Mouse (Mus musculus): ENCODE measurements around the gene Pqlc2.

Pqlc2 gene

DNA sequence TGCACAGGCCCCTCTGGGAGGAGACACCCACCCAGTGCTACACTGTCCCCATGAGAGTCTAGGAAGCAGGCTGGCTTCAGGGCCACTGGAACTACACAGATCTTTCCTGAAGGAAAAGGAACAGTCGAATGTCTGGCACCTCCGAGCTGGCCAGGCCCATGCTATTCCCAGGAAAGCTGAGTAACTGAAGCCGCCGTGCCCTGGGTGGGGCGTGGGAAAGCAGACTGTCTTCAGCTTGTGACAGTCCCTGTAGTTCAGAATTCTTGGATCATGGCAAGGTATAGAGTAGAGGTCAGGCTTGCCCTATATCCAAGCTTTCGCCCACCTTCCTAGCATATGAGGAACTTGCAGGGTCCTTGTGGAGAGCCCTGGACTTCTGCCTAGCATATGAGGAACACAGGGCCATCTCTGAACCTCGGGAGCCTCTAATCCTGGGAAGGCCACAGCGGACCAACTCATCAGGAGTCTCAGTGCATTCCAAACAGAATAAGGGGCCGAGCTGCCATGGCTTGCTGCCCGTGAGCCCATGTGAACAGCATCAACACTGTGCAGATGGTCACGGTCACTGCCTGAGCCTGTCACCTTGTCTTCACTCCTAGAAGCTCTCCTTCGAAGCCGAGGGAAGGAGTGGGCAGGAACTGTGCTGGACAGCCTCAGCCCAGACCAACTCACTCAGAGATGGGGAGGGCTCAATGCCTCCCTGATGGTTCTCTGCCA lies 44.6 kb downstream of the Pqlc2 start:
- DNase-seq (ENCODE audit: low spot score) = no peak

- DNase-seq (ENCODE audit: low spot score) = no peak
Observed at GRCm38 (mm10) chr4:139262981-139263380, 47.5 kb downstream of the Pqlc2 start.

DNA sequence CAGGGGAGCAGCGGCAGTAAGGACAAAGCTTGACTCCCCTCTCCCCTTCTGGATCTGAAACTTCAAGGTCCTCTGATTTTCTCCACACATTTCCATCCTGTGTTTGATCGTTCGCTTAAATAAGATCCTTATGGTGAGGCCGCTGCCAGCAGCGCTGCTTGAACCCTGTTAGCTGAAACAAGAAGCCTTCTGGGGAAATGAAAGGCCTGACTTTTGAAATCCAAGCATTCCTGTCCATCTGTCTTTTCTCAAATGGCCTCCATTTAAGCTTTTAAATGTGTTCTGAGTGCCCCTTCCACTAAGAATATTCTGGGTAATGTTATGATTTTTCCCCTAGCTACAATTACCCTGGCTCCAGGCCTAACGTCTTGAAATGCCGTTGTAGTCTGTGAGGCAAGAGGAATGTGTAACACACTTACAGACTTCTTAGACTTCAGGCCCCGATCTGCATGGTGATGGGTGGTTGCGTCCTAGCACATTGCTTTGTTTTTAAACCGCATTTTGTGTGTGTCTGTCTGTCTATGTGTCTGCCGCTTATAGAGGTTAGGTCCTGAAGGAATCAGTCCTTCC lies 51.1 kb downstream of the Pqlc2 start:
- no peak for DNase-seq (ENCODE audit: low spot score)

DNA sequence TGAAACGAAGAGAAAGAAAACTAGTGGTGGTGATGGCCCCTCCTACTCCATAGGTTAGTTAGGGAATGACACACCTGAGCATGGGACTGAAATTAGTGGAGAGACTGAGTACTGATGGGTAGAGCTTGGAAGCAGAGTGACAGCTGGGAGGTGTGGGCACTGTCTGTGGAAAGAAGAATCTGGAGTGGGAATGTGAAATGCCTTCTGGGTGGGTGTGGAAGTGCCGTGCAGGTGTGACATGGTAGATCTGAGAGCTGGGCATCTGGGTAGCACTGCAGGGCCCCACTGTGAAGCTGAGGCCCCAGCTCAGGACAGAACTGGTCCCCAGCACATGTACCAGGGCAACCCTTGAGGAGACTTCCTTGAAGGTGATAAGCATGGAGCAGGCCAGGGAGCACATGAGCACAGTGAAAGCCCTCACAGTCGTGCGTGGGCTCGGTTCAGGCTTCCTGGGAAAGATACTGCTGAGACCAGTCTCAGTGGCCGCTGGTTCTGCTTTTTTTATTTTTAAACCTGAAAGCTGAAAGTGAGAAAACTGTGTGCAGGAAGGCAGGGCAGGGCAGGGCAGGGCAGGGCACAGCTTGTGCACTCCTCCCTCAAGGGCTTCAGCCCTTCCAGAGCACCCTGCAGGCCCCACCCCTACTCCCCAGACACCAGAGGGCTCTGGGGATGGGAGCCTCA lies 51.7 kb downstream of the Pqlc2 start:
- peak; percentile 16 for DNase-seq (ENCODE audit: low spot score)

DNA sequence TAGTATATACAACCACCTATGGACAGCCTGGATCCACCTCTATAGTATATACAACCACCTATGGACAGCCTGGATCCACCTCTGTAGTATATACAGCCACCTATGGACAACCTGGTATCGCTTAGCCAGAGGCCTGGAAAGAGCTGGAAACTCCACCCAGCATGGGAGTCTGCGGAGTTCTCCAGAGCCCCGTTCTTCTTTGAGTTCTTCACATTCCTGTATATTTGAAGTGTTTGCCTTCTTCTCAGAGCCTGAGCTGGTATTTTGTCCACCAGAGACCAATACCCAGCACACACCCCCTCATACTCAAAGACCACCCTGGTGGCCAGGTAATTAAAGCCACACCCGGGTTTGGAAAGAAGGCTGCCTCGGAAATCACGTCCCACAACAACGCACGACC lies 53.8 kb downstream of the Pqlc2 start:
- DNase-seq (ENCODE audit: low spot score) = no peak

GRCm38 (mm10) chr4:139256146-139256545 lies 54.4 kb downstream of the Pqlc2 start:
- DNase-seq (ENCODE audit: low spot score) = no peak

GRCm38 (mm10) chr4:139253206-139253605 lies 57.3 kb downstream of the Pqlc2 start:
- DNase-seq (ENCODE audit: low spot score) = no peak

DNA sequence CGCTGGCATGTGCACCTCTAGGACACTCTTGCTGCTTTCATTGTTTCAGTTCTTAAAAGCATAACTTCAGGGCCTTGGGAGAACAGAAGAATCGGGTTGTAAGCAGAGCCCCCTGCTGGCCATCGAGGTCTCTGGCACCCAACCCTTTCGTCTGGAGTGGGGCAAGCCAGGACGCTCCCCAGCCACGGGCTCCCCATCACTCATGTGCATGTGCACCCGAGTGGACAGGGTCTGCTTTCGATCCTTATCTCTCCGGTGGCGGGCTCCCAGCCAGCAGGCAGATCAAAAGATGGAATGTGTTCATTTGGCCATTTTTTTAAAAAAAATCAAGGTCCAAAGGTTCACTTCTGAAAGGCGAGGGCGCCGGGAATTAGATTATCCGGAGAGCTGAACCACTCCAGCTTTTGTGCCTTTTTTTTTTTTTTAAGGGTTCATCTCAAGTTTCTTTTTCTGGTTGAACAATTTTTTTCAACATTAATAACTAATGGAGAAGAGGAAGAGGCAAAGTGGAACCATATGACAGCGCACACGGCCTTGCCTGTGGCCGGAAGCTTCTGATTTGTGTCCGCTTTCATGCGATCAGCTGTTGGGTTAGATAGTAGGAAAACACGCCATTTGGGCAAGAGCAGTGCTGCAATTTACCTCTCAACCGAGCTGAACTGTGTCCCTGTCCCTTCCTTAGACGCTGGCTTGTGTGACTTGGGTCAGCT lies 58.3 kb downstream of the Pqlc2 start:
- peak; percentile 50 for DNase-seq (ENCODE audit: low spot score)

DNA sequence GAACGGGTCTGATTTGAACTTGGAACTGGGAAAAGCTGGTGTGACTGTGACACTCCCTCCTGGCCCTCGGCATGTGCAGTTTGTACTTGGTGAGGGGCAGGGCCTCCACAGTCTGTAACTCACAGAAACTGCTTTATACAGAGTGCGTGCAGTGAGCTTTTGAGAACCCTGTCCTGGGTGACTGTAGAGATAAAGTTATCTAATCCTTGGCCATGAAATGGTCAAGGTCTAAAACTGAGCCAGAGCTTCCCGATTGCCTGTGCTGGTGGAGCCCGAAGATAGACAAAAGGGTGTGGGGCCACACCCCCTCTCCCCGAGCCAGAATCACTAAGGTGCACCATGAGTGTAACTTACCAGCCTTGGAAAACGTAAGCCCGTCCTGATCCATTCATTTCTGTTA lies 59.6 kb downstream of the Pqlc2 start:
- no peak for DNase-seq (ENCODE audit: low spot score)

GRCm38 (mm10) chr4:139250043-139250442 lies 60.5 kb downstream of the Pqlc2 start:
- DNase-seq (ENCODE audit: low spot score) = no peak

GRCm38 (mm10) chr4:139248736-139249135 lies 61.8 kb downstream of the Pqlc2 start:
- no peak for DNase-seq (ENCODE audit: low spot score)

DNA sequence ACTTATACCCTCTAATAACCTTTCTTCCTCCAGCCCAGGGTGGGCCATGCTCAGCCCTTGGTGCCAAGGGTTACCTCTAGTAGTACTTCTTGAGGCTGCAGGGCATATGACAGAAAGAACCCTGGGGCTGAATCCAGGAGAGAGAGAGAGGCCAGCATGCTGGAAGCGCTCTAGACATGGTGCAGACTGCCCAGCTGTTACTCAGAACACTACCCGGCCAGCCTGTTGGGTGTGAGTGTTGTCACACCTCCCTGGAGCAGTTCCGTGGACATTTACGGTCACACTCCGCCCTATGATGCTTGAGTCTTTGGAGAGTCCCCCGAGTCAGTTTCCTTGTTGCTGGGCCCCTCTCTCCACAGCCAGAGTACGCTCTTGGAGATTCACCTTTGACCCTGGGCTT lies 62.5 kb downstream of the Pqlc2 start:
- no peak for DNase-seq (ENCODE audit: low spot score)

GRCm38 (mm10) chr4:139246130-139246877 lies 64.2 kb downstream of the Pqlc2 start:
- no peak for DNase-seq (ENCODE audit: low spot score)

DNA sequence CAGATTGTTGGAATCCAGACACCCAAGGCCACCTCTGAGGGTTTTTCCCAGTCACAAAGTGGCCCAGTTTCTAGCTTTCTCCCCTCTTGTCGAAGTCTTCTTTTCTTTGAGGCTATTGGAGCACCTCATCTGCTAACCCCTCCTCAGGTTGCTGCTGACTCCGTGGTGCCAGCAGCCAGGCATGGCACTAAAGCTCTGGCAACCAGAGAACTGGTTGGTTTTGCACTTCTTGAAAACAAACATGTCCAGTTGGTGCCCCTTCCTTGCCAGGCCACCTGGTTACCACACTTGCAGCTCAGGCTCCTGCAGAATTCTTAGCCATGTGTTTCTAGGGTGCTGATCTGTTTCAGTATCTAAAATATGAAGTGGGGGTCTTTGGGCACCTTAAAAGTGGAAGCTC lies 65.0 kb downstream of the Pqlc2 start:
- no peak for DNase-seq (ENCODE audit: low spot score)

DNA sequence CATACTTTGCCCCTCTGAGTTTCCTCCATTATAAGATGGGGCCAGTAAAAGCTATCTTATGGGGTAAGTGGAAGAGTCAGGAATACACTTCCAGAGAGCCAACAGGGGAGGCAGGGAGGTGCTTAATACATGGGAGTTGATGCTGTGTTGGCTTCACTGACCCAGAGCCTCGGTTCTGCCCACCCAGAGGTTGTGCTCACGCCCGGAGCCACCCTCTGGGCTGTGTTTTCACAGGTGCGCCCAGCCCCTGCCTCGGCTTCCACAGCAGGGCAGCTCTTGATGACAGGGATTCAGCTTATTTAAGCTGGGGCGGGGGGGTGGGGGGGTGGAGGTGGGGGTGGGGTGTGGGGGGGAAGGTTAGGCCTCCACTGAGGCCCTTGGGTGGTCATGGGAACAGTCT lies 65.7 kb downstream of the Pqlc2 start:
- DNase-seq (ENCODE audit: low spot score) = no peak

- no peak for DNase-seq (ENCODE audit: low spot score)
Observed at GRCm38 (mm10) chr4:139244176-139244575, 66.3 kb downstream of the Pqlc2 start.
